ENCODE assay signal across 8 mouse cellular contexts in genomic region chr1:139340178-139340859, GRCm38 (mm10). TPM values are rescaled to one million over a fixed set of nuclear protein-coding genes. Genes with fewer than 3 reads are reported as not detected.
DNase-seq lines count a peak whose midpoint lies in the region; ATAC-seq and TF ChIP-seq lines count a peak whose summit lies in the region.
"Had no signal": no experiment of that assay in that cellular context is flagged by ENCODE, and none has a peak within 500 bp of the region (broad histone marks: within the 10 kb centered on the region; RNA-seq: fewer than 3 reads in every experiment).

No protein-coding gene starts in this region.

- ATAC-seq in lung, embryonic 16.5 days (ENCODE audit: low read depth): peak; percentile 52; the same call in 1 of the 2 replicates
- ATAC-seq in hindbrain, postnatal 0 days: peak; percentile 83
- ATAC-seq in monocyte, adult 5-6 weeks (replicated peaks; ENCODE audit: insufficient number of reproducible peaks, low FRiP score, low TSS enrichment, poor library complexity, severe bottlenecking): no peak

- H3K27ac ChIP-seq in lung, embryonic 16.5 days (ENCODE audit: low read length): no peak overlapping the region
- H3K27ac ChIP-seq in hindbrain, postnatal 0 days: no peak overlapping the region
- H3K27ac ChIP-seq: stomach, embryonic 15.5 days had no signal

- no peak overlapping the region for H3K4me3 ChIP-seq in lung, embryonic 16.5 days (ENCODE audit: low read length)
- no peak overlapping the region for H3K4me3 ChIP-seq in hindbrain, postnatal 0 days (ENCODE audit: low read length)
- H3K4me3 ChIP-seq: stomach, embryonic 15.5 days had no signal

- no peaks in the 10 kb centered on the region for H3K36me3 ChIP-seq in lung, embryonic 16.5 days (ENCODE audit: control insufficient read depth, insufficient read depth, low read length)
- H3K36me3 ChIP-seq in hindbrain, postnatal 0 days (ENCODE audit: insufficient read depth, low read length): no peaks in the 10 kb centered on the region
- H3K36me3 ChIP-seq: stomach, embryonic 15.5 days had no signal

- DNase-seq in lung, adult 18-20 months: no peak
- DNase-seq in c-Kit-positive CD71-positive TER-119-positive erythroid progenitor cells, embryonic 14.5 days (ENCODE audit: low spot score): peak; percentile 7
- DNase-seq in hindbrain, postnatal 0 days (ENCODE audit: low spot score): peak; percentile 80
- peak; percentile 36 for DNase-seq in retina, postnatal 7 days (ENCODE audit: low read depth, low spot score)
- DNase-seq in thymus, postnatal 25 days: no peak

- no peaks in the 10 kb centered on the region for H3K4me1 ChIP-seq in lung, embryonic 16.5 days (replicated peaks; ENCODE audit: control insufficient read depth, insufficient read depth, low read length)
- H3K4me1 ChIP-seq in hindbrain, postnatal 0 days (ENCODE audit: insufficient read depth, low read length): no peaks in the 10 kb centered on the region
- H3K4me1 ChIP-seq: stomach, embryonic 15.5 days had no signal

- H3K9me3 ChIP-seq in lung, embryonic 16.5 days (ENCODE audit: control insufficient read depth, low read length): no peaks in the 10 kb centered on the region
- H3K9me3 ChIP-seq in hindbrain, postnatal 0 days (ENCODE audit: low read length): no peaks in the 10 kb centered on the region
- H3K9me3 ChIP-seq: stomach, embryonic 15.5 days had no signal

- 4% methylated on average over 1 of the region's 2 CpGs for WGBS in lung, embryonic 16.5 days
- WGBS in hindbrain, postnatal 0 days: 6% methylated on average over 1 of the region's 2 CpGs

- H3K9ac ChIP-seq in lung, embryonic 16.5 days (ENCODE audit: low read length): no peak overlapping the region
- no peak overlapping the region for H3K9ac ChIP-seq in hindbrain, postnatal 0 days (replicated peaks; ENCODE audit: low read length)
- H3K9ac ChIP-seq: stomach, embryonic 15.5 days had no signal

- no peaks in the 10 kb centered on the region for H3K27me3 ChIP-seq in lung, embryonic 16.5 days (ENCODE audit: control insufficient read depth, insufficient read depth, low read depth, low read length)
- no peaks in the 10 kb centered on the region for H3K27me3 ChIP-seq in hindbrain, postnatal 0 days (ENCODE audit: insufficient read depth, low read length)
- H3K27me3 ChIP-seq: stomach, embryonic 15.5 days had no signal

- H3K4me2 ChIP-seq in lung, embryonic 16.5 days (ENCODE audit: low read depth, low read length): no peak overlapping the region
- no peak overlapping the region for H3K4me2 ChIP-seq in hindbrain, postnatal 0 days (ENCODE audit: low read depth, low read length)
- H3K4me2 ChIP-seq: stomach, embryonic 15.5 days had no signal

- peak; percentile 66 for TF ChIP-seq CTCF in hindbrain, postnatal 0 days (IDR thresholded peaks at IDR 0.05; ENCODE audit: low read depth)

RNA-seq across cellular contexts. Expression of gene Crb1, which starts 36.6 kb away (rescaled TPM):
- 0.04 and 0.15 TPM in 2 replicates for polyA plus RNA-seq in lung, embryonic 16.5 days (2015; fragmentation: Nextera tagmentation; extraction: Ambion mirVana)
- total RNA-seq in hindbrain, postnatal 0 days (2014; rRNA removed): 1.5 and 4.6 TPM in 2 replicates
- 0.83 and 0.96 TPM in 2 replicates for polyA plus RNA-seq in hindbrain, postnatal 0 days (2015; fragmentation: Nextera tagmentation; extraction: Ambion mirVana)
- total RNA-seq in monocyte, adult 5-6 weeks (2017): not detected in 3 replicates

Comparison
In these comparisons a context has a peak if more than half of its experiments do, and no peak if none do; other contexts are left out.
1. DNase-seq: peak in c-Kit-positive CD71-positive TER-119-positive erythroid progenitor cells, embryonic 14.5 days (single experiment), hindbrain, postnatal 0 days (single experiment) and retina, postnatal 7 days (single experiment); none in lung, adult 18-20 months (0 of 2) and thymus, postnatal 25 days (single experiment).